Mouse (Mus musculus) 3T3-L1 (cell line): ENCODE data around the gene Vps45.

ENCODE experiments used
- DNase-seq: peaks from one replicate; pipeline ENCODE4 v3.0.0-alpha.2; 2015; ENCODE audit warnings: low read depth, low spot score

The Vps45 gene

GRCm38 (mm10) chr3:96058231-96058896 is at the start of gene Vps45:
Gene Vps45, minus strand, starts transcription at chr3:96058466.
- peak; percentile 77 for DNase-seq

GRCm38 (mm10) chr3:96106151-96106550 is 47.9 kb upstream of the Vps45 start:
- DNase-seq = no peak

GRCm38 (mm10) chr3:96105232-96105747 is 47.0 kb upstream of the Vps45 start:
- peak; percentile 46 for DNase-seq

- peak; percentile 80 for DNase-seq
Observed at GRCm38 (mm10) chr3:96104261-96105065, 46.2 kb upstream of the Vps45 start, which contains the start of gene Otud7b. Gene Otud7b, plus strand, starts transcription at chr3:96104527.

GRCm38 (mm10) chr3:96103901-96104260 is 45.6 kb upstream of the Vps45 start:
- DNase-seq = peak; percentile 65

GRCm38 (mm10) chr3:96102100-96102872 is 44.0 kb upstream of the Vps45 start:
- peak; percentile 81 for DNase-seq

- DNase-seq = peak; percentile 98
Observed at GRCm38 (mm10) chr3:96098616-96099267, 40.5 kb upstream of the Vps45 start.

- DNase-seq = no peak
Observed at GRCm38 (mm10) chr3:96098168-96098567, 39.9 kb upstream of the Vps45 start.

GRCm38 (mm10) chr3:96094203-96094602 is 35.9 kb upstream of the Vps45 start:
- DNase-seq = no peak

- DNase-seq = peak; percentile 75
Observed at GRCm38 (mm10) chr3:96093509-96093908, 35.2 kb upstream of the Vps45 start.

GRCm38 (mm10) chr3:96091966-96092365 is 33.7 kb upstream of the Vps45 start:
- no peak for DNase-seq

GRCm38 (mm10) chr3:96091146-96091545 is 32.9 kb upstream of the Vps45 start:
- DNase-seq = no peak

GRCm38 (mm10) chr3:96089882-96090489 is 31.7 kb upstream of the Vps45 start:
- peak; percentile 75 for DNase-seq

GRCm38 (mm10) chr3:96087801-96088200 is 29.5 kb upstream of the Vps45 start:
- peak; percentile 82 for DNase-seq

- DNase-seq = peak; percentile 86
Observed at GRCm38 (mm10) chr3:96087219-96087618, 29.0 kb upstream of the Vps45 start.

GRCm38 (mm10) chr3:96084146-96084755 is 26.0 kb upstream of the Vps45 start:
- DNase-seq = no peak

- no peak for DNase-seq
Observed at GRCm38 (mm10) chr3:96082714-96083508, 24.6 kb upstream of the Vps45 start.

- no peak for DNase-seq
Observed at GRCm38 (mm10) chr3:96082100-96082499, 23.8 kb upstream of the Vps45 start.

- no peak for DNase-seq
Observed at GRCm38 (mm10) chr3:96081650-96082049, 23.4 kb upstream of the Vps45 start.

GRCm38 (mm10) chr3:96081006-96081405 is 22.7 kb upstream of the Vps45 start:
- DNase-seq = peak; percentile 72
